Mouse (Mus musculus) A20 (cell line): ENCODE measurements around the gene E130114P18Rik.

Experiments
- DNase-seq: peaks from one replicate; pipeline ENCODE4 v3.0.0-alpha.2; 2011; ENCODE audit warnings: low read depth, low spot score

The E130114P18Rik gene

DNA sequence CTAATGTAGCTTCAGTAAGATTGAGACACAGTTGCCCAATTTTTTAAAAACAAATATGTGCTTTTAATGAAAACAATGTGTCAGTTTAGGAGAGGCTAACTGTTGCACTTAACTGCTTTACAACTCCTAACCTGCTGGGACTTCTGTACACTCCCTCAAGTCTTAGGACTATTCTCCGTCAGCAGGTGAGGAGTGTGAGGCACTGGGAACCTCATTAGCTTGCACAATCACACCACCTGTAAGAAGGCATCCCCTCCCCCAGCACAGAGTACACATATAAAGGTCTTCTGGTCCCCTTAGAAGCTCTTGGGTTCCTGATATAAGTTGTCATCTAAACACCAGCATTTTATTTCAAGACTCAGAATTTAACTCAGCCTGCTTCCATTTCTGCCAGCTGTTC, 170.7 kb downstream of the E130114P18Rik start:
- no peak for DNase-seq

DNA sequence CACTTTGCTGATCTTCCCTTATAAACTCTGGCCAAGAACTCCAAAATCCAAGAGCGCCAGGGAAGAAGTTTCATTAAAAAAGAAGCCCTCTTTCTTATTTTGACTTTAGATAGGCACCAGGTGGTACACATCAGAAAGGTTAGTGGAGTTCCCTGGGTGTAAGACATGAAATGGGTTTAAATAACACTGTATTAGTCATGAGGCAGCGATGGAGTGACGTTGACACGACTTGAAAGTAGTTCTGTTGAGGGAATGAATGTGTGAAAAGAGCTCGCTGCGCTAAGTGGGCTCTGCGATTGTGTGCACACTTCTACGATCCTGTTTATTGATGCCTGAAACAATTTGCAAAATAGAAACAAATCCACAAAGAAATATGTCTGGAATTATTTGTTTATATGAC, 171.4 kb downstream of the E130114P18Rik start:
- DNase-seq: no peak

DNA sequence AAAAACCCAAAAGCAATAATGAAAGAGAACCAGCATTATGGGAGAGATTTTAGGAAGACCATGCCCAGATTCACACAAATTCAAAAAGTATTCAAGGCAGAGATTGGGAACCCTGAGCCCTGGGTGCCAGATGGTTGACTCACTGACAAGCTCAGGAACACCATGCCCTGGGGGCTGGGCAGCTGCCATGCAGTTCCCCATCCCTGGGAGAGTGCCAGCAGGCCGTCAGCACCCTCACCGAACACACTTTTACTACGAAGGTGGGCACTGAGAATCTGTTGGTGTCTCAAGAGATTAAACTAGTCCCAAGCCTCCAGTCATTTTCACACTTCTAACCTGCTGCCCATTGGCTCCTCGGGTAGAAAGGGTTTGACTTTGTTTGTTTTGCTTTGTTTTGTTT, 175.3 kb downstream of the E130114P18Rik start:
- DNase-seq: no peak

DNA sequence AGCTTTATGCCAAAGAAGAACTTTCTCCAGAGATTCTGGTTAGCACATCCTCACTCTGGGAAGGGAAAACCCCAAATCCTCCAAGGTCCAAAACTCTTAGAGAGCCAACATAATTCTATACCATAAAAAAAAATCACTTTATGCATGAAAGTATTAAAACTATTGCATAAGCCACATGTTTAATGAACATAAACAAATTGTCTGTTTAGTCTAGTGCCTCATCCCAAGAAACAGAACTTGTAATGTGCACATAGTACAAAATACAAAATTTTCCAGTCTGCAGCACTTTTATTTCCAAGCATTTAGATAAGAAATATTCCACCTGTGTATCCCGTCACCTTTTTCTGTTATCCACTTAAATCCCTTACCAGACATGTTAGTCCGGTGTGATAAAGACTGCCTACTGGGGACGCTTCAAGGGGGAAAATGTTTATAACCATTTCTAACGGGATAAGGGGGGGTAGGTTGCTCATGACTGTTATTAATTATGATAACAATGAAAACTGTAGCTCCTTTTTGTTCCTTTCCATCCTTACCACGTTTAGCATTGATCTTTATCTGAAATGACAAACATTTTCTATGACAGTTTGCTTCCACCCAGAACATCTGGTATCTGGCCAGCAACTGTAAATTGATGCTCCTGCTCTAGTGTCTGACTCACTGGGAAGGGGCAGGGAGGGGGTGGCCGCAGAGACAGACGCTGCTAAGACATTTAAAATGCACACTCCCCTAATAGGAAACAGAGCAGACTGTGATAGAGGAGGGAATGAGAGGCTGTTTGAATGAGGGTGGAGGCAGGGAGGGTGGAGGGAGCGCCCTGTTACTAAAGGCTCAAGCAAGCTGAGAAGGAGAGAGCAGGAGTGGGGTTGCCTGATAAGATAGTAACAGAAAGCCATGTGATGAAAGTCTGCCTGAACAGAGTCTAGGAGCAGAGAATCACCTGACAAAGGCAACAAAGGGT, 176.7 kb downstream of the E130114P18Rik start:
- no peak for DNase-seq

DNA sequence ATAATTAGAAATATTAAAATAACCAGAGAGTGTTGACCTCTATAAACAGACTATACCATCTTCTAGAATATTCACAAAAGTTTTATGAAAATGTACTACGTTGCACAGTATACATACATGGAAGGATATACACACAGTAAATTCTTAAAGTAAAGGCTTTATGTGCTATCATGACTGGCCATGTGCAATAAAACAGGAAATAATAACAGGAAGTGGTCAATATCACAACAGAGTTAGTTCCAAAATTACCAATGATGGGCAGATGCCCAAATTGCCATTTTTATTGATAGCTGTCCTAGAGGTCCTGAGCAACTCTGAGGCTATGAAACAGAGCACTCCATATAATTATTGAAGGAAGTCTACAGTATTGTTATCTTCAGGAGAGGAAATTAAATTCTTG, 180.4 kb downstream of the E130114P18Rik start:
- DNase-seq: no peak

DNA sequence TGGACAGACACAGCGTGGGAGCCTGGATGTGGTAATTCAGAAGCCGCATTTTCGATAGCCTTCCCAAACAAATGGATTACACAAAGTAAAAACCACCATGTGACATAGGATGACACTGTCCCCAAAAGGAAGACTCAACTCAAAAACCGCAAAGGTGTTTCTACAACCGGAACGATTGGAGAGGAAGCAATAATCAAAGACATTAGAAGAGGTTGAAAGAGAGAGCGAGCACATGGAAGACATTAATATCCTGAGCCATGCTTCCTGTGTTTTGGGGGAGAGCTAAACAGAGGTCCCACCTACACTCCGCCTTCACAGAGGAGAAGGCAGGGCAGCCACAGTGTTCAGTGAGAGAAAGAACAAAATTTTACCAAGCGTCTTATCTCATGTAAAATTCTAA, 181.5 kb downstream of the E130114P18Rik start:
- DNase-seq: no peak

DNA sequence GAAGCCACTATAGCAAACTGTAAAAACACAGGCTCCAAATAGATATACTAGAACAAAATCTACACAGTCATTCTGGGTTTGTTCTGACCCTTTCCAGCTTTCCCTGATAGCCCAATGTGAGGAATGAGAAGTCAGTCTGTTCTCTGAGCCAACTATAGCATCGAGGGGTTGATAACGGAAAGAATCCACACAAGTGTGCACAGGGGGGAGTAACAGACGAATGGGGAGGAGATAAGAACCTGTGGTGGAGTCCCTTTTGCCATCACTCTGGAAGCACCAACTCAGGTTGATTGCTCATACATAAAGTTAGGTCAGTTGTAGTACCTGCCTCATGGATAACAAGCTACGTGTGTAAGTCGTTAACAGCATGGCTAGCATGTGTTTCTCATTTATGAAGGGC, 184.0 kb downstream of the E130114P18Rik start:
- no peak for DNase-seq

DNA sequence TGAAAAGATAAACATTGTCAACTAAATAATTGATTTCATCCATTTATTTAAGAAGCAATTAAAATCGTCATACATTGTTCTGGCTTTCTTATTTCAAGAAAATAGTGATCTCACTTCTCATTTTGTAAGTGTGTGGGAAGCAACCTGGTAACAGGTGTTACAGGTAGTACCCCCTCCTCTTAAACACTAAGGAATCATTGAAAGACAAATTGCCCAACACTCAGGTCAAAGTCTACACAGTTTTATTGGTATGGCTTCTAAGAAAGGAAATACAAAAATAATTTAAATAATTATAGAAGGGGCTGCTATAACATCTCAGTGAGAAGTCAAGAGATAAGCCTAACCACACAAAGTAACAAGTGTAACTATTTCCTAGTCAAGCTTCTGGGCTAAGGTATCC, 188.1 kb downstream of the E130114P18Rik start:
- DNase-seq: no peak

DNA sequence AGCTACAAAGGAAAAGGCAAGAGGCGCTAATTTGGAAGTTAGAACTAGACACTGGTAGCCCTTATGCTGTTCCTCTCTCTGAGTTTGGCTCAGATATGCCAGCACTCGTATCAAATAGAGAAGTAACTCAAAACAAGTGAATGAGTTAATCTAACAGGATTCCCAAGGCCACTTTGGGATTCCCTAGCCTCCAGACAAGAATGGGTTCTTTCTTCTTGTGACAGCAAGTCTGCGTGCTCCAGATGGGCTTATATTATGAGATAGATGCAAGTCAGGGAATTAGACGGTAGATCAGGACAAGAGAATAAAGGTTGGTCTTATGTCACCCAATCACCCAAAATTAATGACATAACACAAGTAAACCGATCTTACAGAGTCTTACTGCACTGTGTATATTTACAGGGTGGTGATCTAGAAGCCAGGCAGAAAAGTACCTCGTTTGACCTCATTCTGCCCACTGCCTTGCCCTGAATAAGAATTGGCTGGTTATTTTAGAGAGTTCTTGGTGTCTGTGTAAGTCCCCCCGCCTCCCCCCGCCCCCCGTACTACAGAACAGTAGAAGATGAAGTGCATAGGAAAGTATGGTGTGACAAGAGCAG, 190.4 kb downstream of the E130114P18Rik start:
- DNase-seq: no peak

DNA sequence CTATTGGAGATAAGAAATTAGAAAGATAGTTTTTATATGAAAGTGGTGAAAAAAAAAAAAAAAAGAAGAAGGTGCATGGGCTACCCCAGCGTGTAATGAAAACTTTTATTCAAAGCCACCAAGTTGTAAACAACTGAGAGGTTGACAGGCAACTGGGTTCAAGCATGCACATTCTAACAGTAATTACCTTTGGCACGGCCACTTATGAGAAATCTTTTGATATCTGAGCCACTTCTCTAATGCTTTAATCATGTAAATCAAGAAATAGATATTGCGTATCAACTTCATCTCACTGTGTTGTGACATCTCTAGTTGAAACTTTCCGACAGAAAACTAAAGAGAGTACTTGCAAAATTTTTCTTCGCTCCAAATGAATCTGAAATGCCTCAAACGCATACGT, 192.7 kb downstream of the E130114P18Rik start:
- no peak for DNase-seq

DNA sequence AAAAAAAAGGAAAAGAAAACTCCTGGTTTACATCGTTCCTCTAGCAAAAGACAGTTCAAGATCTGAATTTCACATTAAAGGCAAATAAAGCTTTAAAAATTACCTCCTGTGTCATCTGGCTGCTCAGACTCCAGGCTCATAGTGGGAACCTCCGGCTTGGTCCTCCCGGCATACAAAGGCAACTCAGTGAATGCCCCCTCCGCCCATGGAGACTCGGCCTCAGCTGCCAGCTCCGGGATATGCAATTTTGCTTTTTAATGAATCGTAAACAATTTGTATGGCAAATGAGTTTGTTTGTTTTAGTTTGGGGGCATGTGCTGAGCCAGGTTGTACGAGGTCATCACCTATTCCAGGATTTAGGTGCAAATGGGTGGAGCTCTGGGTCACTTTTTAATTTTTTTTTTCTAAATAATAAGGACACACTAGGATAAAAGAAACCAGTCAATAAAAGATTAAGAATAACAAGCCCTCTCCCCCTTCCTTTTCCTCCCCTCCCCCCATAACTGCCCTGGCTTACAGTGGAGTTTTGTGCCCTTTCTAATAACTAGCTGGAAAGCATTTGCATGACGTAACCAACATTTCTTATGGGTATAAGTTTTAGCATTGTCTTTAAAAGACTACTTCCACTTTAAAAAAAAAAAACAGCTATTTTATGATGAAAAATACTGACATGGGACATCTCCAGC, 193.3 kb downstream of the E130114P18Rik start:
- DNase-seq: no peak

DNA sequence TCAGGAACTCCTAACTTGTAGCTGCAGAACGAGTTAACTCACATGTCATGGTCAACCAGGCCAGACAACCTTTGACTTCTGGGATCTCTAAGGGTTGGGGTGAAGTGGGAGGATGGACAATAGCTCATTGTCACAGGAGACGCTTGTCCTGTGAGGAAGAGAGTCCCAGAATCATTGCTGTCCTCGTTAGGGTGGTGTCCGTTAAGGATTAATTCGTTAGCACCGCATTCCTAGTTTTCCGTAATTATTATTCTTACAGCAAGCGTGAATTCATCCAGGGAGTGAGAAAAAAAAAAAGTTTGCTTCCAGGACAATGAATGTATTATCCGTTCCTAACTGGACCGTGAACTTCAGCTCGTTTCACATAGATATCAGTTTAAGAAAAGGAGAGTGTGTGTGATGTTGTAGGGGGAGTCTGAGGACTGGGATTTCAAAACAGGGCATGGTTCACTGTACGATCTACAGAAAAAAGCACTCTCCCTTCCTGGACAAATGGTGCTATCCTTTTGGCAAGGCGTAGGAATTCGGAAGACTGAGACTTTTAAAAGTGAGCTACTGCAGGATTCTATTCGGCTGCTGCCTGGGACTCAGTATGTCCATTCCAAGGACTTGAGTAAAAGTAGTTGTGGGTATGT, 195.0 kb downstream of the E130114P18Rik start:
- no peak for DNase-seq

DNA sequence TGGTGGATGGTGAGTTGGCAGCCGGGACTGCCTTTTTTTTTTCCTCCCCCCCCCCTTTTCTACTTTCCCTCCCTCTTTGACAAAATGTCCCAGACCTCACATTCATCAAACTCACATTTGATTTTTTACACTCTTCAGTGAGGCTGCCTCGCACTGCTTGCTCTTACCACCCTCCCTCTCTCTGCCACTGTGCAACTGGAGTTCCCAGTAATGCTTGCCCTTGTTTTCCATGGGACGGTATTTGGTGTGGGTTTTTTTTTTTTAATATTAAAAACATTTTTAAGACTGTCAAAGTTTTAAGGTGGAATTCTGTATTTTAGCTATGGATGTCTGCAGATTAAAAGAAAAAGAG, 195.8 kb downstream of the E130114P18Rik start:
- no peak for DNase-seq

DNA sequence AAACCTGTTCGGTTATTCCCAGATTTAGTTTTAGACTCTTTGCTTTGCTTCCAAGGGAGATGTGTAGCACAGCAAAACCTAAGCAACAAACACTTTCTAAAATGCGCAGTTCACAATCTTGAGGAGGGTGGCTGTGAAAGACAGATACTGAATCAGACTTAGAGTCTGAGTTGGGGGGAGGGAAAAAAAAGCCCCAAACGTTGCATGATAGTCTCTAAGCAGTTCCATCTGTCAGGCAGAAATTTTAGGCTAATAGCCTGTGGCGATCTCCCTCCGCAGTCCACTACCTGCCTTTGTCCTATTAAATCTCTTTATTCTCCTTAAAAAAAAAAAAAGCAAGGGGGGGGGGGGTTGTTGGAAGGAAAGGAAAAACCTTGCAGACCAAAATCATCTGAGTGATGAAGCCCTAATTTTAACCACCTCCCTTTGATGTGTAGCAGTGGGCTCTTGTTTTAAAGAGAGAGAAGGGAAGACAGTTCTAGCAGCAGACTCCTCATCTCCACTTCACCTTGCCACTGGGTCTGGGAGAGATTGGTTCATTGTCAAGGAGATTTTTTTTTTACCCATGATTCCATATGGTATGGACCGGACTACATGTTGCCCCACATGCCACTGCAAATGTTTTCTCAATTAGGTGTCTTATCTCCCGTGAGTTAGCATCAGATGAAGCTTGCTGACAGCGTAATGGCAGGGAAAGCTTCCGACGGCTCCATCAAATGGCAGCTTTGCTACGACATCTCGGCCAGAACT, 196.4 kb downstream of the E130114P18Rik start:
- no peak for DNase-seq

DNA sequence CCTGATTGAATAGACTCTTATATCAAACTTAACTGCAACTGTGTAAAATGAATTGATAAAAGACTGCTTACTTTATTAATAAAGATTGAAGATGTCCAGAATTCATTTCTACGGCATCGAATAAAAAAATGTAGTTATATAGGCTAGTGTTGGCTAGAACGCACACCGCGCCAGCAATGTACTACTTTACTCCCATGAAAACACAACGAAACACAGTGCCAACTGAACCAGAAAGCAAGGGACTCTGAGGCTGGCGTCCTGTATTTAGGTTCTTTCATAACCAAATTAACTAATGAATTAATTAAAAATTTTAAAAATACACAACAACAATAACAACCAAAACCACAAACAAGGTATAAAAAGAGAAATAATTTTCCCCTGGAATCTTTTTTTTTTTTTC, 197.0 kb downstream of the E130114P18Rik start:
- no peak for DNase-seq

DNA sequence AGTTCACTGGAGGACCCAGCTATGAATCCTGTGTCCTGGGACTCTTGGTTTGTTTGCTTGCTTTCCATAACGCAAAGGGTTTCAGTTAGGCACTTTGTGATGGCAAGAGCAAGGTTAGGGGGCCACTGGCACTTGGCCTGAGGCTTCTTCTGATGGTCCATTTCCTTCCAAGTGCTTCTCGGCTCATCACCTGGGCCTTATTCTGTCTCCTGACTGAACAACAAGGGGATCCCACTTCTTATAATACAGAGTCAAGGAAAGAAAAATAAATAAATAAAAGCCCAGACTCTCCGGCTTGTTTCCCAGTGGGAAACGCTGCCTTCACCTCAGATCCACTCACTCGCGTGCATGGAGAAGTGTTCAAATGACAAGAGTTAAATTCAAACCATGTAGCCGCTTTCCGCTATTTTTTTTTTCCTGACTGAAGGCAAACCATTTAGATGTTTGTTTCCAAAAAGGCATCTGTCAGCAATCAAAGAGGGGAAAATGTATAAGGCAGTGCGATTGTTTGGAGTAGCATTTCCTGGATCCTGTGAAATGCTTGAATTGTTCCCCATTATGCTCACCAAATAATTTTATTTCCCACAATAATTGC, 199.2 kb downstream of the E130114P18Rik start:
- no peak for DNase-seq

DNA sequence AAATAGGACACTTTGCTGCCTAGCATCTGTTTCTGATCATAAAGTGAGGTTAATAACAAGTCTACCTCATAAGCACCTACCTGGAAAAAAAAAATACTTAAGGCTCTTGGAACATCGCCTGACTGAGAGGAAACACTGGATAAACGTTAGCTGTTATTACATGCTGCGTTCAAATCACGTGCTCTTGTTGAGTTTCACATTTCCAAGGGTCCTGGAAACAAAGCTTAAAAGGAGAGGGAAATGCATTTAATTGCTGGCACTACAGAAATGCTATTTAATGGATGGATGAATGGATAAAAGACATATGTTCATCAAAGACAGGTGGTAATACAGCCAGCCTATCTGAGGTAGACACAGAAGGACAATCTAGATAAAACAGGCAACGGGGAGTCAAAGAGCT, 200.4 kb downstream of the E130114P18Rik start:
- DNase-seq: no peak

DNA sequence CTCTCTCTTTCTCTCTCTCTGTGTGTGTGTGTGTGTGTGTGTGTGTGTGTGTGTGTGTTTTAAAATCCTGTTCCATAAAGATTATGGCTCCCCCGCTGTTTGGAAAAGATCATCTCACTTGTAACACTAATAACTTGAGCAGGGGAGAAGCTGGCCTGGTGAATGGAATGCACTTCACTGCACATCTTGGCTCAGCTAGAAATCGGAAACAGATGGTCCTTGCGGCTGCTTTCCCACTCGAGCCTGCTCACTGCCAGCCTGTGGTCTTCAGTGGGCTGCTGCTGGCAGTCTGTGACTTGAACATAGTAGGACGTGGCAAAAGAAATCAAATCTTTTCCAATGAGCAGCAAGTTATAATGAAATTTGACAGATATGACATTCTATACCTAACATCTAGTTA, 202.4 kb downstream of the E130114P18Rik start:
- DNase-seq: no peak

DNA sequence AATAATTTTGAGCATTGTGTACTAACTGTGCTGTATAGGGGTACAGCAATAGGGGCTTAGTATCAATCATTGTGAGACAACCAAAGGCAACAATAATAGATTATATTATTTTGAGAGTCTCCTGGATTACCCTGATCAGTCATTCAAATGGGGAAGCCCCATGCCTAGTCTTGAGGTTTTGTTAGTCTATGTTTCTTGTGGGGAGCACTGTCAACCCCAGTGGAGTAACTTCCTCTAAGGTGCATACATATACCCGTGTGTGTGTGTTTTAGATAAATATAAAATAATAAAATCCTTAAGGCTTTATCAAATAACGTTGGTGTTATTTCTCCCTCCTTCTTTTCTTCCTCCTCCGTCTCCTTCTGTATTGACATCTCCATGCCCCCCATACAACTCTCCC, 208.6 kb downstream of the E130114P18Rik start:
- no peak for DNase-seq

DNA sequence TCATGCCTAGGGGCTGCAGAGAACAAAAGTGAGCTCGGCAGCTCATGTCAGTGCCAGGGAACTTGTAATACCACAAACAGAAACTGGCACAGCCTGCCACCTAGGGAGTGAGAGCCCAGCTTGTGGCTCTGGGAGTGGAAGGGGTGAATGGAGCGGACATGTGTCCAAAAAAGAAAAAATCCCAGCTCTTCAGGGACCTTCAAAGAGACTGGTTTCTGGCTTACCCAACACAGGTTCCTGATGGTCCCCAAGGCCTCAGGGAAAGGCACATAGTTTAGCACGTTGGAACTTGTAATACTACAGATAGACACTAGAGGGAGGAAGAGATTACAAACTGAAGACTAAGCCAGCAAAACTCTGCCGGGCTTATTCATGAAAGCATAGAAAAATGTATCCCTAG, 213.2 kb downstream of the E130114P18Rik start:
- peak; percentile 56 for DNase-seq

DNA sequence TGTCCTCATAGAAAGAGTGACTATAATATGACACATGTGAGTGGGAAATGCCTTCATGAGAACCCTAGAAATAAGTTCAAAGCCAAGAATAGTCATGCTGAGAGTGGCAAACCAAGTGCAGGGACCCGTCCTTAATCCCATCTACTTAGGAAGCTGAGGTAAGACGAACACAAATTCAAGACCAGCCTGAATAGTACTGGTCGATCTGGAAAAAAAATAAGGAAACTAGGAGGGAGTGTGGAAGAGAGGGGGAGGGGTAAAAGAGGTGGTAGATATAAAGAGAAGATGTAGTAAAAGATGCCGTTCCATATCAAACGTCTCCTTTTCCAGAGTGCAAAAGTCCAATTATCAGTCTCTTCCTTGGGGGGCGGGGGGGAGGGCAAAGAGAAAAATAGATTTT, 213.7 kb downstream of the E130114P18Rik start:
- no peak for DNase-seq
